Mouse (Mus musculus): ENCODE measurements at regions not wholly inside any gene's neighbourhood (a gene's known extent, or its start where the extent isn't known, plus 50 kb on each side); places are given as distances from the start of the nearest gene placed in this dataset.
"Not testable (repeated sequence)": the region's sequence is repeated elsewhere in the genome, so short reads cannot be mapped to it uniquely, and the experiment has no call there.

DNA sequence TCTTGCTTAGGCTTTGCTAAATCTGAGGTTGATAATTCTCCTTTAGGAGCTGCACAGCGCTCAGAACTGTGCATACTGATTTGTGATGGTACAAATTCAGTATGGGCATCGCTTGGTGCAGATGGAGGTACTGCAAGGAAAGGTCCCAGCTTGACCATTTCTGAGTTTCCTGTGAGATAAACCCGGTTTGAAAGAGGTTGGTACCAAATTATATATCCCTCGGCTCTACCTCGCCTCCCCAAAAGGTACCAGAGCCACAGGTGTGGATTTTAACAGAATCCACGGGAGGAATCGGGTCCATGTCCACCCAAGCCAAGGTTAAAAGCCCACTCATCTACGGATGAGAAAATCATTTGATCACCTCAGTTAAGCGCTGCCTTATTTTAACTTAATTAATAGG, 172.5 kb upstream of the Zfp808 start:
- DNase-seq (ENCODE audit: low read depth, low spot score) = not testable (repeated sequence)

DNA sequence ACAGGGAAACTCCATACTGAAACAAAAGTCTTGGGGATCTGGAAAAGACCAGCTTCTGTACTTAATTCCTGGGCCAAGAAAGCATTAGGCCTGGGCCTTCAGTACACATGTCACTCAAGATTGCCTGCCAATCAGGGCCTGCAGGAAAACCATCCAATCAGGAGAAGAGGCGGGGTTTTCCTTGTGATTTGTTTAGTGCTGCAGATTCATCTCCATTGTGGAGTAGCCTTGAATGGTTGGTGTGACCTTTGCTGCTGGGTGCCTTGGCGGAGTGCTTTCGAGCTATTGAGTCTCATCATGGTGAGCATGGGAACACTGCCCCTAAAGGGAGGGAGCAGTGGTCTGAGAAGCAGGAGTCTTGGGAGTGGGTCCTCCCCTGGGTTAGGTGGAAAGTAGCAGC, 150.8 kb upstream of the Zfp808 start:
- not testable (repeated sequence) for DNase-seq (ENCODE audit: low read depth, low spot score)

DNA sequence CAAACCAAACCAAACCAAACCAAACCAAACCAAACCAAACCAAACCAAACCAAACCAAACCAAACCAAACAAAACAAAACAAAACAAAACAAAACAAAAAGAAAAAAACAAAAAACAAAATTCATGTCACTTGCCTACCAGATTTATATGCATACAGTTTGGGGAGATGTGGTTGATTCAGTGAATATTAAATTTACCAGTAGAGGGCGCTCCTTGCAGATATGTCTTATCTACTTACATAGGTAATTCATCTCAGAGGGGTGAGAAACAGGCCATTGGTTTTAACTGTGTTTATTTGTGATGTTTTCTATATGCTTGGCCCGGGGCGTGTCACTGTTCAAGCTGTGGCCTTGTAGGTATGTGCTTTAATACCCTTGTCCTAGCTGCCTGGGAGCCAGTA, 133.2 kb upstream of the Zfp808 start:
- peak; percentile 9 for DNase-seq (ENCODE audit: low read depth, low spot score)

DNA sequence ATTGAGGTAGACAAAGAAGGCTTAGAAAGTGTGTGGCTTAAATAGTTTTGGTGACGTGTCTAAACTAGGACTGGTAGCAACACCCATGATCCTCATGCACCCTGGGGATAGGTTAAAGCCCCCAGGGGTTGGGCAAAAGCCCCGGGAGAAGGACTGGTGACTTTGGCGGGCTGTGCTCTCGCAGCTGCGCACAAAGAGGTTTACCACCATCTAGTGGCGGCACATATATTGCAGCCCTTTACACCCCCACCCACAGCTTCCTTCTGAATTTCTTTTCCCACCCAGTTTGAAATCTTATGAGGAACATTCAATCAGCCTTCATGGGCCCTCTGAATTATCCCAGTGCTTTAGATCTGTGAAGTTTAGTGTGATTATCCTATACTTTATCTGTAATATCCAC, 130.9 kb upstream of the Zfp808 start:
- peak; percentile 14 for DNase-seq (ENCODE audit: low read depth, low spot score)

DNA sequence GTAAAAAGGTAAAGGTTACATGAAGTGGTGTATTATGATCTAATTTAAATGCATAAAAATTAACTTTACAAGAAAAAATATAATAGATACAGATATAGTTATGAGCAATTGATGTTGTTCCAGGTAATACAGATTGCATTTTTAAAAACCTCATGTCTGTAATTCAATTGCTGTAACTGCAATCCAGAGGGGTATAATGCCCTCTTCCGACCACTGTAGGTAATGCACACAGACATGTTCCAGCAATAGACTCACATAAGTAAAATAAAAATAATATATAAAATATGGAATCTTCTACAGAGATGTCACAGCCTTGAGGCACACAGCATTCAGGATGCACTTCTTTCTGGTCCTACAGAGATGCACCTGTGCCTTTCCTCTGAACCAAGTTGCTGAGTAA, 122.4 kb upstream of the Zfp808 start:
- not testable (repeated sequence) for DNase-seq (ENCODE audit: low read depth, low spot score)

DNA sequence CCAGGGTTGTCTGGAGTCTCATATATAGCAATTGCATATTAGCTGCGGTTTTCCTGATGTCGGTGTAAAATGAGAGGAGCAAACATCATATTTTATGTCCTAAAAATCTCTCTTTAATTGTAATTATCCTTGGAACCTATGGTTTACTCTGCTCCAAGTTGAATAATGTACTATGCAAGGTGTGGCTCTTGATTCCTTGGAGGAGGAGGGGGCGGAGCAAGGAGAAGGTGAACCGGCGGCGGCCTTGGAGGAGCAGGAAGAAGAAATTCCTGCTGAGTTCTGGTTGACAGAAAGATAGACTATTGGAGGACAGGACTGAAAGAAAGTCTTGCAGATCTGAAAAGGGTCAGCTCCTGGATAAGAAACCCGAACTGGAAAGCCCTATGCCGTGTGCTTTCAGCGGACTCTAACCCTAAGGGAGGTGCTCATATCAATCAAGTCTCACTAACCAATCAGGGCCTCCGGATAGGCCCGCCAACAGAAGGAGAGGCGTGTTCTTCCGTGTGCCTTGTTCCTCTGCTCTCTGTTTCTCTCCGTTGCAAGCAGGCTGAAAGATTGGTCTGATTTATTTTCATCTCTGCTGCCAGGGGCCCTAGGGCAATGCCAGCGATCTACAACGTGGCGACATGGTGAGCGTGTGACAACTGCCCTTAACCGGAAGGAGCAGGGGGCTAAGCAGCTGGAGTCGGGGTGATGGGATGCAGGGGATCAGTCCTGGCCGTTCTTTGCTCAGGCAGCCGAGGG, 114.1 kb upstream of the Zfp808 start:
- DNase-seq (ENCODE audit: low read depth, low spot score) = peak; percentile 65

DNA sequence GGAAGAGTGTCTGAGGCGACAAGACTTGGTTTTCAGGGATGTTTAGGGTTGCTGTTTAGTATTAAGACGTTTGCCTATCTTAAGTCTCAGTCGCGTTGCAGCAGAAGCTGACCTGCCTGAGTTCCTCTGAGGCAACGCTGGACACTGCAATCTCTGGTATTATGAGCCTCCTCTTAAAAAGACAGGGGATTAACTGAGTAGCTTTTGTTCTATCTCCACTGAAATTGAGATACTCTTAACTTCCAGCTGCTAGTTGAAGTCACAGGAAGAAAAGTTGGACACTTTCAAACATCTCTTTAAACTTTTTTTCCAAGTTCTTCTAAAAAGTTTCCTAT, 113.6 kb upstream of the Zfp808 start:
- not testable (repeated sequence) for DNase-seq (ENCODE audit: low read depth, low spot score)

DNA sequence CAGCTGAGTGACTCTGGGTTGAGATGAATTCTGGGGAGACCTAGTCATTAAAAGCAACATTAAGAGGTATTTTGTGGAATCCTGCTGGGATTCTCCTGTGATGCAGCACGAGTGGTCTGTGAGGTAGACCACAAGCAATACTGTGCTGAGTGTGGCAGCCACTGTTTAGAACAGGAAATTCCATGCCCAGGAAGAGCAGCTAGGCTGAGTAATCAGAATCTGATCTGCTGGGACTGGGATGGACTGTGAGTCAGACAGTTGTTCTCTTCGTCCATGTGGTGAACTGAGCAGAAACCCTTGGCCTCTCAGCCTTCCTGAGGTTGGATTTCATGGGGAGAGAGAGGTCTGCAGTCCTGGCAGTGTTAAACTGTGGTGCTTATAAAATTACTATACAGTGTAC, 92.0 kb upstream of the Zfp808 start:
- not testable (repeated sequence) for DNase-seq (ENCODE audit: low read depth, low spot score)

DNA sequence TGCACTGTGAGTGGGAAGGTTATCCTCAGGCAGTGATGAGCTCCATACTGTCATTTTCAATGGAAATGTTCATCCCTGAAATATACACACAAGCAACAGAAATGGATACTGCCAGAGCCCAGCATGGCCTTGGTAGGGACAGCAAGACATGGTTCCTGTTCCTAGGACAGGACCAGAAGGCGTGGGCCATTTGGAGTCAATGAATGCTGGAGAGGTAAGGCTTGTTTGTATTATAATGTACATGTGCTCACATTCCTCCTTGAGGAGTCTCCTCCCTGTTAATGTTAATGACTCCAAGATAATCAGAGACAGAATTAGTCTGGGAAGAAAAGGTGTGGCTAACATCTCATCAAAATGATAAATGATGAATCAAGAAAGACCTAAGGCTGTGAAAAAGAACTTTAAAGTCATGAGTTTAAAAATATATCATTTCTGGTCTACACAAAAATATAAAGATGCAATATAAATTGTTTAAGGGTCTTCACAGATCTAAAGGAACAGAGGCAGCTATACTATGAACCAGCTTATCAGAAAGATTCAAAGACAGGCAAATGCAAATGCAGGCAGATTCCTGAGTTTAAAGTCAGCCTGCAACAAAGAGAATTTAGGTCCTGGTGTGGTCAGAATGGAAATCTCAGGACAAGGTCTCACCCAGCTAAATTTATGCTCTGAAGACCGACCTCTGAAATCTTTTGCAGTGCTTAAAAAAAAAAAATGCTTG, 51.6 kb upstream of the Zfp808 start:
- not testable (repeated sequence) for DNase-seq (ENCODE audit: low read depth, low spot score)

DNA sequence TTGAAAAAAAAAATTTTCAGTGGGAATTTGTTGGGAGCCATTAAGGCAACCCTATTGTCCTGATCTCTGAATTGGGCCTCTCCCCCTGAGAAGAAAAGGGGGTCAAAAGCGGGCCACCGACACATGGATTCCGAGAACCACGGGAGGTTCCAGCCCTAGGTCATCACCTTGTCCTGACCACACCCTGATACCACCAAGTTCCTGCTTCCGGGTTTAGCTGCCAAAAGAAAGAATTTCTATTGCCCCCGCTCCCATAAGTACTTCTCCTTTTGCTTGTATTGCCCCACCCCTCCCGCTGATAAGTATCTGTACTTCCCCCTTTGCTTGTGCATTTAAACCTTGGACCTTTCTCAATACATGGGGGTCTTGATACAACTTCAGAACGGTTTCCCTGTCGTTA, 50.8 kb upstream of the Zfp808 start:
- DNase-seq (ENCODE audit: low read depth, low spot score) = not testable (repeated sequence)

Data from CD4-positive helper T cell, adult 2 months (primary cell).